Mouse (Mus musculus) brain, embryonic 14.5 days (tissue): ENCODE data around the gene Cpn2.

Experiments used
- CTCF ChIP-seq: fragments of 200-500 bp; IDR thresholded peaks from 2 replicates; pipeline ENCODE4 v1.5.1; 2012; ENCODE audit warnings: inconsistent platforms, mild to moderate bottlenecking, moderate library complexity, borderline replicate concordance; ENCODE audit not compliant: insufficient read depth, insufficient read length; ENCODE audit errors: extremely low read depth
- POLR2A ChIP-seq: fragments of 200-500 bp; IDR thresholded peaks from 2 replicates; pipeline ENCODE4 v1.6.1; 2012; ENCODE audit warnings: mild to moderate bottlenecking, inconsistent platforms, borderline replicate concordance; ENCODE audit not compliant: poor library complexity, insufficient read depth, insufficient read length, severe bottlenecking; ENCODE audit errors: extremely low read depth

DNA sequence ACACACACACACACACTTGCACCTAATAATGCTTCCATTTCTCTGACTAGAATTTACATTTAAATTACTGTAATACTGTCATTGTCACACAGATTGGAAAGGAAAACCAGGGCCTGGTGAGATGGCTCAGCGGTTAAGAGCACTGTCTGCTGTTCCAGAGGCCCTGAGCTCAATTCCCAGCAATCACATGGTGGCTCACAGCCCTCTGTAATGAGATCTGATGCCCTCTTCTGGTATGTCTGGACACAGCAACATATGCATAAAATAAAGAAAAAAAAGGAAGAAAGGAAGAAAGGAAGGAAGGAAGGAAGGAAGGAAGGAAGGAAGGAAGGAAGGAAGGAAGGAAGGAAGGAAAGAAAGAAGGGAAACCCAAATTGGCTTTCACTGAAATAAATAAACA is 53.7 kb downstream of the Cpn2 start:
- no peak for TF ChIP-seq CTCF
- TF ChIP-seq POLR2A, result no peak
